Mouse (Mus musculus) lung, embryonic 15.5 days (tissue): Measurements from ENCODE around the gene Zfp30. TPM values are rescaled to one million over a fixed set of nuclear protein-coding genes. Genes with fewer than 3 reads are reported as not detected.

Source experiments
- ATAC-seq: fragments of 200-750 bp; cut with Nextera tagmentation; 2 replicates; pipeline ENCODE4 v1.8.0; 2017; ENCODE audit warnings: moderate number of reproducible peaks, borderline replicate concordance; ENCODE audit not compliant: low FRiP score, low TSS enrichment; ENCODE audit errors: extremely low read depth
- H3K27ac ChIP-seq: fragments of 300-500 bp; sonication (generic); 2 replicates; pipeline ENCODE4 v1.5.1; 2015; ENCODE audit warnings: moderate library complexity, mild to moderate bottlenecking, inconsistent platforms
- H3K27me3 ChIP-seq: fragments of 300-500 bp; sonication (generic); 2 replicates; pipeline ENCODE4 v1.6.1; 2015; ENCODE audit warnings: inconsistent platforms
- H3K36me3 ChIP-seq: fragments of 300-500 bp; sonication (generic); 2 replicates; pipeline ENCODE4 v1.6.1; 2015; ENCODE audit warnings: inconsistent platforms
- H3K4me1 ChIP-seq: fragments of 300-500 bp; sonication (generic); 2 replicates; pipeline ENCODE4 v1.6.1; 2015; ENCODE audit warnings: inconsistent platforms
- H3K4me2 ChIP-seq: fragments of 300-500 bp; sonication (generic); 2 replicates; pipeline ENCODE4 v1.6.1; 2015; ENCODE audit warnings: inconsistent platforms, mild to moderate bottlenecking, moderate library complexity
- H3K4me3 ChIP-seq: fragments of 300-500 bp; sonication (generic); 2 replicates; pipeline ENCODE4 v1.5.1; 2015; ENCODE audit warnings: mild to moderate bottlenecking, inconsistent platforms
- H3K9ac ChIP-seq: fragments of 300-500 bp; sonication (generic); 2 replicates; pipeline ENCODE4 v1.6.1; 2015; ENCODE audit warnings: inconsistent platforms
- H3K9me3 ChIP-seq: fragments of 300-500 bp; sonication (generic); 2 replicates; pipeline ENCODE4 v1.6.1; 2016; ENCODE audit warnings: inconsistent platforms
- WGBS: fragments of 180-500 bp; shearing (Covaris S2); methylation state at CpG from one replicate; pipeline ENCODE4 v1.1.7; 2015; 5-methylcytosine and 5-hydroxymethylcytosine counted together
- polyA plus RNA-seq: library from polyadenylated mRNA; unstranded; fragments of >200 nt; fragmentation: Nextera tagmentation; extraction: Ambion mirVana; gene quantifications from 2 replicates; pipeline ENCODE4 v1.2.1, GENCODE M21; 2015

Gene Zfp30
- 5.7 and 6.1 TPM in 2 replicates for polyA plus RNA-seq

GRCm38 (mm10) chr7:29783871-29784551 is at the start of gene Zfp30:
Gene Zfp30, plus strand, starts transcription at chr7:29783998.
- Histone ChIP-seq H3K4me3 (peak within 1 kb of the TSS; percentile 75), H3K27ac (peak within 1 kb of the TSS; percentile 85), H3K9me3 (no peaks in the 10 kb centered on the region), H3K9ac (peak within 1 kb of the TSS; percentile 74), H3K27me3 (no peaks in the 10 kb centered on the region), H3K4me1 (peaks cover 11% of the 10 kb centered on the region), H3K36me3 (peaks cover 17% of the 10 kb centered on the region), H3K4me2 (peak within 1 kb of the TSS; percentile 83)
- WGBS: under 1% methylated on average over 45 of the region's 45 CpGs
- peak; percentile 96 for ATAC-seq

GRCm38 (mm10) chr7:29742258-29742657 is 41.5 kb upstream of the Zfp30 start:
- 75% methylated on average over 3 of the region's 3 CpGs for WGBS
- H3K27ac ChIP-seq: no peak overlapping the region
- H3K27me3 ChIP-seq: no peaks in the 10 kb centered on the region
- no peaks in the 10 kb centered on the region for H3K4me1 ChIP-seq
- no peaks in the 10 kb centered on the region for H3K9me3 ChIP-seq
- H3K4me2 ChIP-seq: no peak overlapping the region
- no peaks in the 10 kb centered on the region for H3K36me3 ChIP-seq
- no peak overlapping the region for H3K9ac ChIP-seq
- ATAC-seq: no peak
- H3K4me3 ChIP-seq: no peak overlapping the region

GRCm38 (mm10) chr7:29760476-29760875 is 23.3 kb upstream of the Zfp30 start:
- no peak overlapping the region for H3K4me3 ChIP-seq
- H3K27ac ChIP-seq: no peak overlapping the region
- no peak overlapping the region for H3K9ac ChIP-seq
- H3K4me1 ChIP-seq: no peaks in the 10 kb centered on the region
- no peaks in the 10 kb centered on the region for H3K36me3 ChIP-seq
- H3K27me3 ChIP-seq: no peaks in the 10 kb centered on the region
- H3K9me3 ChIP-seq: no peaks in the 10 kb centered on the region
- no peak overlapping the region for H3K4me2 ChIP-seq
- no peak for ATAC-seq
- 84% methylated on average over 5 of the region's 5 CpGs for WGBS

GRCm38 (mm10) chr7:29764702-29765101 is 19.1 kb upstream of the Zfp30 start:
- ATAC-seq: no peak
- H3K9me3 ChIP-seq: no peaks in the 10 kb centered on the region
- peaks cover 6% of the 10 kb centered on the region; the same call in 1 of the 2 replicates for H3K4me1 ChIP-seq
- H3K9ac ChIP-seq: no peak overlapping the region
- no peak overlapping the region for H3K4me3 ChIP-seq
- H3K27me3 ChIP-seq: no peaks in the 10 kb centered on the region
- no peak overlapping the region for H3K4me2 ChIP-seq
- WGBS: 73% methylated on average over 7 of the region's 7 CpGs
- no peaks in the 10 kb centered on the region for H3K36me3 ChIP-seq
- H3K27ac ChIP-seq: no peak overlapping the region

GRCm38 (mm10) chr7:29767058-29767686 is 16.6 kb upstream of the Zfp30 start:
- H3K9me3 ChIP-seq: no peaks in the 10 kb centered on the region
- H3K27me3 ChIP-seq: no peaks in the 10 kb centered on the region
- peak; percentile 63 for ATAC-seq
- H3K4me3 ChIP-seq: peak overlapping the region; percentile 70
- H3K9ac ChIP-seq: peak overlapping the region; percentile 54
- peaks cover 6% of the 10 kb centered on the region for H3K36me3 ChIP-seq
- peak overlapping the region; percentile 73 for H3K4me2 ChIP-seq
- peak overlapping the region; percentile 67 for H3K27ac ChIP-seq
- peaks cover 8% of the 10 kb centered on the region; the same call in 1 of the 2 replicates for H3K4me1 ChIP-seq
- WGBS: under 1% methylated on average over 15 of the region's 15 CpGs

GRCm38 (mm10) chr7:29768090-29768900 is 15.5 kb upstream of the Zfp30 start, which contains the start of gene Zfp84:
Gene Zfp84, plus strand, starts transcription at chr7:29768552.
- Histone ChIP-seq H3K4me2 (peak within 1 kb of the TSS; percentile 73), H3K4me3 (peak within 1 kb of the TSS; percentile 70), H3K36me3 (peaks cover 15% of the 10 kb centered on the region), H3K27ac (peak within 1 kb of the TSS; percentile 95), H3K9me3 (no peaks in the 10 kb centered on the region), H3K4me1 (peaks cover 8% of the 10 kb centered on the region; the same call in 1 of the 2 replicates), H3K27me3 (no peaks in the 10 kb centered on the region), H3K9ac (peak within 1 kb of the TSS; percentile 60)
- WGBS: under 1% methylated on average over 32 of the region's 32 CpGs
- peak; percentile 95 for ATAC-seq

- peaks cover 22% of the 10 kb centered on the region for H3K36me3 ChIP-seq
- WGBS: 3% methylated on average over 10 of the region's 10 CpGs
Observed at GRCm38 (mm10) chr7:29768980-29769379, 14.8 kb upstream of the Zfp30 start.

GRCm38 (mm10) chr7:29773503-29773902 is 10.3 kb upstream of the Zfp30 start:
- 84% methylated on average over 7 of the region's 7 CpGs for WGBS
- Histone ChIP-seq H3K4me2 (no peak overlapping the region), H3K9me3 (no peaks in the 10 kb centered on the region), H3K4me1 (peaks cover 8% of the 10 kb centered on the region; the same call in 1 of the 2 replicates), H3K27me3 (no peaks in the 10 kb centered on the region), H3K36me3 (peaks cover 66% of the 10 kb centered on the region), H3K4me3 (no peak overlapping the region), H3K9ac (no peak overlapping the region), H3K27ac (no peak overlapping the region)
- no peak for ATAC-seq

More at GRCm38 (mm10) chr7:29768980-29769379, 14.8 kb upstream of the Zfp30 start:
- Histone ChIP-seq H3K27me3 (no peaks in the 10 kb centered on the region), H3K4me3 (peak overlapping the region; percentile 70), H3K9ac (peak overlapping the region; percentile 60), H3K4me2 (peak overlapping the region; percentile 73), H3K9me3 (no peaks in the 10 kb centered on the region), H3K27ac (no peak overlapping the region), H3K4me1 (peaks cover 8% of the 10 kb centered on the region; the same call in 1 of the 2 replicates)
- no peak for ATAC-seq

- Histone ChIP-seq H3K4me1 (peaks cover 6% of the 10 kb centered on the region; the same call in 1 of the 2 replicates), H3K9me3 (no peaks in the 10 kb centered on the region), H3K4me2 (no peak overlapping the region), H3K36me3 (peaks cover 75% of the 10 kb centered on the region), H3K9ac (no peak overlapping the region), H3K27ac (no peak overlapping the region), H3K4me3 (no peak overlapping the region), H3K27me3 (no peaks in the 10 kb centered on the region)
- no peak for ATAC-seq
- WGBS: 92% methylated on average over 3 of the region's 3 CpGs
Observed at GRCm38 (mm10) chr7:29774371-29774770, 9.4 kb upstream of the Zfp30 start.

- Histone ChIP-seq H3K36me3 (peaks cover 76% of the 10 kb centered on the region), H3K27me3 (no peaks in the 10 kb centered on the region), H3K27ac (no peak overlapping the region), H3K4me1 (no peaks in the 10 kb centered on the region), H3K9me3 (no peaks in the 10 kb centered on the region), H3K4me3 (no peak overlapping the region), H3K4me2 (no peak overlapping the region), H3K9ac (no peak overlapping the region)
- WGBS: 94% methylated on average over 19 of the region's 19 CpGs
- ATAC-seq: no peak
Observed at GRCm38 (mm10) chr7:29776568-29776967, 7.2 kb upstream of the Zfp30 start.

- H3K4me2 ChIP-seq: no peak overlapping the region
- no peak overlapping the region for H3K27ac ChIP-seq
- no peak overlapping the region for H3K4me3 ChIP-seq
- no peaks in the 10 kb centered on the region for H3K4me1 ChIP-seq
- no peak for ATAC-seq
- no peak overlapping the region for H3K9ac ChIP-seq
- 91% methylated on average over 10 of the region's 10 CpGs for WGBS
- H3K36me3 ChIP-seq: peaks cover 68% of the 10 kb centered on the region
- no peaks in the 10 kb centered on the region for H3K27me3 ChIP-seq
- H3K9me3 ChIP-seq: no peaks in the 10 kb centered on the region
Observed at GRCm38 (mm10) chr7:29777372-29777771, 6.4 kb upstream of the Zfp30 start.
